Mouse (Mus musculus) spleen, adult 2 months (tissue): ENCODE measurements at regions not wholly inside any gene's neighbourhood (a gene's known extent, or its start where the extent isn't known, plus 50 kb on each side); places are given as distances from the start of the nearest gene placed in this dataset.

Experiments used
- DNase-seq, 2 experiments: peaks; one replicate each; pipeline versions ENCODE4 v3.0.0 to v3.0.0-alpha.2; 2012 to 2021; ENCODE audit warnings: low spot score in 2 of 2, low read depth in 1 of 2
- H3K27ac ChIP-seq: fragments of 200-500 bp; 2 replicates; pipeline ENCODE4 v1.5.1; 2012; ENCODE audit warnings: low read length, inconsistent platforms; ENCODE audit not compliant: insufficient read depth
- H3K27me3 ChIP-seq: fragments of 200-500 bp; 2 replicates; pipeline ENCODE4 v1.6.1; 2012; ENCODE audit warnings: mild to moderate bottlenecking, moderate library complexity, low read length, inconsistent platforms; ENCODE audit not compliant: control insufficient read depth, insufficient read depth
- H3K36me3 ChIP-seq: fragments of 200-500 bp; 2 replicates; pipeline ENCODE4 v1.6.1; 2012; ENCODE audit warnings: mild to moderate bottlenecking, low read length, inconsistent platforms; ENCODE audit not compliant: control insufficient read depth, insufficient read depth
- H3K4me1 ChIP-seq: fragments of 200-500 bp; 2 replicates; pipeline ENCODE4 v1.6.1; 2011; ENCODE audit warnings: inconsistent platforms; ENCODE audit not compliant: control insufficient read depth, insufficient read depth, insufficient read length
- H3K4me3 ChIP-seq: fragments of 200-500 bp; 2 replicates; pipeline ENCODE4 v1.5.1; 2011; ENCODE audit warnings: mild to moderate bottlenecking, inconsistent platforms; ENCODE audit not compliant: insufficient read depth, insufficient read length; ENCODE audit errors: extremely low read depth
- CTCF ChIP-seq: fragments of 200-500 bp; IDR thresholded peaks from 2 replicates; pipeline ENCODE4 v1.5.1; 2011; ENCODE audit warnings: mild to moderate bottlenecking, inconsistent platforms; ENCODE audit not compliant: insufficient read depth, insufficient read length, insufficient replicate concordance; ENCODE audit errors: extremely low read depth
- POLR2A ChIP-seq: fragments of 200-500 bp; IDR thresholded peaks from 2 replicates; pipeline ENCODE4 v1.6.1; 2011; ENCODE audit warnings: low read depth, low read length, inconsistent platforms
- WGBS: fragments of 180-500 bp; shearing (Covaris S2); methylation state at CpG from one replicate; pipeline ENCODE4 v1.1.7; 2018; 5-methylcytosine and 5-hydroxymethylcytosine counted together

- WGBS = 86% methylated on average over 1 of the region's 1 CpGs
- no peak for DNase-seq
- Histone ChIP-seq H3K4me1 (no peaks in the 10 kb centered on the region), H3K4me3 (no peak overlapping the region), H3K36me3 (no peaks in the 10 kb centered on the region), H3K27me3 (no peaks in the 10 kb centered on the region), H3K27ac (no peak overlapping the region)
- TF ChIP-seq POLR2A = no peak
- no peak for TF ChIP-seq CTCF
Measured at GRCm38 (mm10) chr13:26205532-26206105, 564.3 kb downstream of the Hdgfl1 start.

- H3K36me3 ChIP-seq = no peaks in the 10 kb centered on the region
- TF ChIP-seq POLR2A = no peak
- no peak for TF ChIP-seq CTCF
- no peaks in the 10 kb centered on the region for H3K4me1 ChIP-seq
- H3K4me3 ChIP-seq = no peak overlapping the region
- 81% methylated on average over 4 of the region's 4 CpGs for WGBS
- no peaks in the 10 kb centered on the region for H3K27me3 ChIP-seq
- no peak overlapping the region for H3K27ac ChIP-seq
- DNase-seq = no peak
Measured at GRCm38 (mm10) chr13:26194646-26195045, 575.3 kb downstream of the Hdgfl1 start.

GRCm38 (mm10) chr13:26183879-26184278 lies 586.1 kb downstream of the Hdgfl1 start:
- no peaks in the 10 kb centered on the region for H3K36me3 ChIP-seq
- no peaks in the 10 kb centered on the region for H3K4me1 ChIP-seq
- DNase-seq = no peak
- H3K27me3 ChIP-seq = no peaks in the 10 kb centered on the region
- H3K27ac ChIP-seq = no peak overlapping the region
- TF ChIP-seq CTCF = no peak
- no peak for TF ChIP-seq POLR2A
- no peak overlapping the region for H3K4me3 ChIP-seq
- WGBS = 82% methylated on average over 4 of the region's 4 CpGs

DNA sequence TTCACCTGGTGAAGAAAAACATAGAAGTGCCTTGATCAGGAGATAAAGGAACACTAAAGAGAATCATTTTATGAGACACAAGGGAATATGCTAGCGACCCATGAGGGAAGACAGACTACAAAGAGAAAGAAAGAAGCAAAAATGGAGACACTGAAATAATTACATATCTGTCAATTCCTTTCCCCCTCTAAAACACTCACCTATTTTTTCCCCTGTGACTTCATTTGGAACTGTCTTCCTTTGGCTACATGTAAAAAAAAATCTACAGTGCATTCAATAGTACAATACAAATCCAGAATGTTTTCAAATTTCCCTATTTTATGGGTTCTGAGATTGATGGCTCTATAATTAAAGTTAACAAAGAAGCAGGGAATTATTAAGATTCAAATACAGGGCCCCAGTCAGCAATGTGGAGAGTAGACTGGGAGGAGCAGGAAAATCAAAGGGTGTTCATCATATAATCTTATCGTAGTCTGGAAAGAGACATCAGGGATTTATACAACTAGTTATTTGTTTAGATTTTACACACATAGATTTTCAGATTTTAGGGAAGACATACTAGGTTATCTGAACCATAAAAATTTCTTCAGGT lies 598.0 kb downstream of the Hdgfl1 start:
- no peaks in the 10 kb centered on the region for H3K4me1 ChIP-seq
- no peak overlapping the region for H3K4me3 ChIP-seq
- no peaks in the 10 kb centered on the region for H3K36me3 ChIP-seq
- no peaks in the 10 kb centered on the region for H3K27me3 ChIP-seq
- no peak overlapping the region for H3K27ac ChIP-seq
- WGBS = 86% methylated on average over 2 of the region's 2 CpGs
- TF ChIP-seq CTCF (no peak), POLR2A (no peak)
- DNase-seq = no peak

GRCm38 (mm10) chr13:26169641-26170040 lies 600.3 kb downstream of the Hdgfl1 start:
- no peak for TF ChIP-seq CTCF
- Histone ChIP-seq H3K4me1 (no peaks in the 10 kb centered on the region), H3K27me3 (no peaks in the 10 kb centered on the region), H3K4me3 (no peak overlapping the region), H3K36me3 (no peaks in the 10 kb centered on the region), H3K27ac (no peak overlapping the region)
- DNase-seq = no peak
- WGBS = 80% methylated on average over 2 of the region's 2 CpGs

GRCm38 (mm10) chr13:26158703-26159102 lies 611.3 kb downstream of the Hdgfl1 start:
- DNase-seq = no peak
- Histone ChIP-seq H3K36me3 (no peaks in the 10 kb centered on the region), H3K27me3 (no peaks in the 10 kb centered on the region), H3K27ac (no peak overlapping the region), H3K4me3 (no peak overlapping the region), H3K4me1 (no peaks in the 10 kb centered on the region)
- no peak for TF ChIP-seq CTCF
- no peak for TF ChIP-seq POLR2A
- 88% methylated on average over 2 of the region's 2 CpGs for WGBS

- H3K4me3 ChIP-seq = no peak overlapping the region
- no peaks in the 10 kb centered on the region for H3K27me3 ChIP-seq
- TF ChIP-seq POLR2A (no peak), CTCF (no peak)
- DNase-seq = no peak
- H3K27ac ChIP-seq = no peak overlapping the region
- H3K4me1 ChIP-seq = no peaks in the 10 kb centered on the region
- WGBS = 91% methylated on average over 12 of the region's 12 CpGs
- H3K36me3 ChIP-seq = no peaks in the 10 kb centered on the region
Measured at GRCm38 (mm10) chr13:26154701-26155471, 615.1 kb downstream of the Hdgfl1 start.
